Mouse (Mus musculus): ENCODE measurements around the gene Setd3. TPM values are rescaled to one million over a fixed set of nuclear protein-coding genes. Genes with fewer than 3 reads are reported as not detected.

Setd3 gene
- polyA plus RNA-seq, 1 experiment: 72.6 TPM

GRCm38 (mm10) chr12:108216611-108217370, 37.7 kb upstream of the Setd3 start:
- TF ChIP-seq CTCF (IDR thresholded peaks at IDR 0.05; ENCODE audit: borderline replicate concordance, extremely low read depth, insufficient read depth, insufficient read length): no peak
- TF ChIP-seq POLR2A (IDR thresholded peaks at IDR 0.05; ENCODE audit: borderline replicate concordance, extremely low read depth, insufficient read depth, insufficient read length, poor library complexity, severe bottlenecking): no peak
- peak; percentile 75 for DNase-seq (ENCODE audit: low read depth)

- DNase-seq (ENCODE audit: low read depth): no peak
- no peak for TF ChIP-seq POLR2A (IDR thresholded peaks at IDR 0.05; ENCODE audit: borderline replicate concordance, extremely low read depth, insufficient read depth, insufficient read length, poor library complexity, severe bottlenecking)
- no peak for TF ChIP-seq CTCF (IDR thresholded peaks at IDR 0.05; ENCODE audit: borderline replicate concordance, extremely low read depth, insufficient read depth, insufficient read length)
Measured at GRCm38 (mm10) chr12:108215090-108215489, 36.0 kb upstream of the Setd3 start.

GRCm38 (mm10) chr12:108213090-108214041, 34.3 kb upstream of the Setd3 start:
- TF ChIP-seq CTCF (IDR thresholded peaks at IDR 0.05; ENCODE audit: borderline replicate concordance, extremely low read depth, insufficient read depth, insufficient read length): no peak
- TF ChIP-seq POLR2A (IDR thresholded peaks at IDR 0.05; ENCODE audit: borderline replicate concordance, extremely low read depth, insufficient read depth, insufficient read length, poor library complexity, severe bottlenecking): no peak
- DNase-seq (ENCODE audit: low read depth): peak; percentile 78

GRCm38 (mm10) chr12:108212476-108212875, 33.4 kb upstream of the Setd3 start:
- TF ChIP-seq POLR2A (IDR thresholded peaks at IDR 0.05; ENCODE audit: borderline replicate concordance, extremely low read depth, insufficient read depth, insufficient read length, poor library complexity, severe bottlenecking) (no peak), CTCF (IDR thresholded peaks at IDR 0.05; ENCODE audit: borderline replicate concordance, extremely low read depth, insufficient read depth, insufficient read length) (no peak)
- no peak for DNase-seq (ENCODE audit: low read depth)

- TF ChIP-seq CTCF (IDR thresholded peaks at IDR 0.05; ENCODE audit: borderline replicate concordance, extremely low read depth, insufficient read depth, insufficient read length) (no peak), POLR2A (IDR thresholded peaks at IDR 0.05; ENCODE audit: borderline replicate concordance, extremely low read depth, insufficient read depth, insufficient read length, poor library complexity, severe bottlenecking) (no peak)
- no peak for DNase-seq (ENCODE audit: low read depth)
Measured at GRCm38 (mm10) chr12:108212071-108212470, 33.0 kb upstream of the Setd3 start.

- TF ChIP-seq CTCF (IDR thresholded peaks at IDR 0.05; ENCODE audit: borderline replicate concordance, extremely low read depth, insufficient read depth, insufficient read length): no peak
- TF ChIP-seq POLR2A (IDR thresholded peaks at IDR 0.05; ENCODE audit: borderline replicate concordance, extremely low read depth, insufficient read depth, insufficient read length, poor library complexity, severe bottlenecking): no peak
- no peak for DNase-seq (ENCODE audit: low read depth)
Measured at GRCm38 (mm10) chr12:108210623-108211022, 31.5 kb upstream of the Setd3 start.

GRCm38 (mm10) chr12:108208726-108209438, 29.8 kb upstream of the Setd3 start:
- peak; percentile 80 for DNase-seq (ENCODE audit: low read depth)
- no peak for TF ChIP-seq POLR2A (IDR thresholded peaks at IDR 0.05; ENCODE audit: borderline replicate concordance, extremely low read depth, insufficient read depth, insufficient read length, poor library complexity, severe bottlenecking)
- TF ChIP-seq CTCF (IDR thresholded peaks at IDR 0.05; ENCODE audit: borderline replicate concordance, extremely low read depth, insufficient read depth, insufficient read length): peak; percentile 92

- no peak for DNase-seq (ENCODE audit: low read depth)
Measured at GRCm38 (mm10) chr12:108208216-108208615, 29.1 kb upstream of the Setd3 start.

GRCm38 (mm10) chr12:108206641-108207040, 27.5 kb upstream of the Setd3 start:
- peak; percentile 74 for DNase-seq (ENCODE audit: low read depth)
- TF ChIP-seq POLR2A (IDR thresholded peaks at IDR 0.05; ENCODE audit: borderline replicate concordance, extremely low read depth, insufficient read depth, insufficient read length, poor library complexity, severe bottlenecking) (no peak), CTCF (IDR thresholded peaks at IDR 0.05; ENCODE audit: borderline replicate concordance, extremely low read depth, insufficient read depth, insufficient read length) (peak; percentile 94)

More at GRCm38 (mm10) chr12:108208216-108208615, 29.1 kb upstream of the Setd3 start:
- no peak for TF ChIP-seq POLR2A (IDR thresholded peaks at IDR 0.05; ENCODE audit: borderline replicate concordance, extremely low read depth, insufficient read depth, insufficient read length, poor library complexity, severe bottlenecking)
- no peak for TF ChIP-seq CTCF (IDR thresholded peaks at IDR 0.05; ENCODE audit: borderline replicate concordance, extremely low read depth, insufficient read depth, insufficient read length)

GRCm38 (mm10) chr12:108204978-108205377, 25.9 kb upstream of the Setd3 start:
- TF ChIP-seq CTCF (IDR thresholded peaks at IDR 0.05; ENCODE audit: borderline replicate concordance, extremely low read depth, insufficient read depth, insufficient read length) (no peak), POLR2A (IDR thresholded peaks at IDR 0.05; ENCODE audit: borderline replicate concordance, extremely low read depth, insufficient read depth, insufficient read length, poor library complexity, severe bottlenecking) (no peak)
- no peak for DNase-seq (ENCODE audit: low read depth)

- TF ChIP-seq CTCF (IDR thresholded peaks at IDR 0.05; ENCODE audit: borderline replicate concordance, extremely low read depth, insufficient read depth, insufficient read length) (no peak), POLR2A (IDR thresholded peaks at IDR 0.05; ENCODE audit: borderline replicate concordance, extremely low read depth, insufficient read depth, insufficient read length, poor library complexity, severe bottlenecking) (no peak)
- DNase-seq (ENCODE audit: low read depth): no peak
Measured at GRCm38 (mm10) chr12:108203895-108204294, 24.8 kb upstream of the Setd3 start.

Data from brain, embryonic 14.5 days (tissue).